Mouse (Mus musculus): ENCODE results near the gene 1700015F17Rik. TPM values are rescaled to one million over a fixed set of nuclear protein-coding genes. Genes with fewer than 3 reads are reported as not detected.
A peak's percentile ranks its signal among the peaks of the same experiment; 100 is the strongest.

The 1700015F17Rik gene
- polyA plus RNA-seq, 1 experiment from 2014 or later, result not detected

DNA sequence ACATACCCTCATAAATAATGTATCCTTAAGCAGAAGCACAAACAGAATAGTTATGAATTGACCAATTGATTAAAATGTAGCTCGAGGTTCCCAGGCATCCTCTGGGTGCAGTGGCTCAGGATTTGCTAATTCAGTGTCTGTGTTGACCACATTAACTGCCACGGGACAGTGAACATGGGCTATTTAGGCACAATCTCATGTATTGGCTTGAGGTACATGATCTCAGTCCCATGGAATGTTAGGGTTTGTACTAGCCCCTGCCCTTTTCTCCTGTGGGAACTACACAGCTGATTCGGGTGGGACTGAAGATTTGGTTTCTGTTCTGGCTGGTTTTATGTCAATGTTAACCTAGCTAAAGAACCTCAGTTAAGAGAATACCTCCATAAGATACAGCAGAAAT is 17.4 kb upstream of the 1700015F17Rik start:
- WGBS, result 46% methylated on average over 3 of the region's 3 CpGs
- Histone ChIP-seq H3K9me3 (no peaks in the 10 kb centered on the region), H3K4me1 (no peaks in the 10 kb centered on the region), H3K4me2 (no peak overlapping the region), H3K27ac (replicated peaks) (no peak overlapping the region), H3K4me3 (no peak overlapping the region), H3K36me3 (no peaks in the 10 kb centered on the region), H3K9ac (no peak overlapping the region), H3K27me3 (replicated peaks) (peaks cover 6% of the 10 kb centered on the region; the same call in 1 of the 2 replicates)
- ATAC-seq (ENCODE audit: extremely low read depth, insufficient number of reproducible peaks, low FRiP score, low TSS enrichment), result no peak

DNA sequence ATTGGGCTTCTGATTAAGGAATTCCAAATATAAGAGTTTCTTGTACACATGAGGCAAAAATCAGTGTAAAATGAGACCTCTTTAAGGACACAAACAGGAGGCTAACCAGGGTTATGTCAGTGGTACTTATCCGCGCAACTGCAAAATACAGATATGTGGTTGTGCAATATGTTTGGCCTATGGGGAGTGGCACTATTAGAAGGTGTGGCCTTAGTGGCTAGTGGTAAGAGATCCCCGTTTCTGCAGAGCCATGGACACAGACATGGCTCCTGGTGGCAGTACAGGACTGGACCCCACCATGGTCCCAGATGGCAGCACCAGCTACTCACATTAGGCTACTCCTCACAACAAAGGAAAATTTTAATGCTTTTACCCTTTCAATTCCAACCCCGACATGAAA is 16.1 kb upstream of the 1700015F17Rik start:
- H3K4me1 ChIP-seq, result no peaks in the 10 kb centered on the region
- H3K9ac ChIP-seq, result no peak overlapping the region
- H3K27ac ChIP-seq (replicated peaks), result no peak overlapping the region
- ATAC-seq (ENCODE audit: extremely low read depth, insufficient number of reproducible peaks, low FRiP score, low TSS enrichment), result no peak
- H3K27me3 ChIP-seq (replicated peaks), result peaks cover 6% of the 10 kb centered on the region; the same call in 1 of the 2 replicates
- no peaks in the 10 kb centered on the region for H3K36me3 ChIP-seq
- H3K4me3 ChIP-seq, result no peak overlapping the region
- H3K9me3 ChIP-seq, result no peaks in the 10 kb centered on the region
- 80% methylated on average over 4 of the region's 4 CpGs for WGBS
- H3K4me2 ChIP-seq, result no peak overlapping the region

DNA sequence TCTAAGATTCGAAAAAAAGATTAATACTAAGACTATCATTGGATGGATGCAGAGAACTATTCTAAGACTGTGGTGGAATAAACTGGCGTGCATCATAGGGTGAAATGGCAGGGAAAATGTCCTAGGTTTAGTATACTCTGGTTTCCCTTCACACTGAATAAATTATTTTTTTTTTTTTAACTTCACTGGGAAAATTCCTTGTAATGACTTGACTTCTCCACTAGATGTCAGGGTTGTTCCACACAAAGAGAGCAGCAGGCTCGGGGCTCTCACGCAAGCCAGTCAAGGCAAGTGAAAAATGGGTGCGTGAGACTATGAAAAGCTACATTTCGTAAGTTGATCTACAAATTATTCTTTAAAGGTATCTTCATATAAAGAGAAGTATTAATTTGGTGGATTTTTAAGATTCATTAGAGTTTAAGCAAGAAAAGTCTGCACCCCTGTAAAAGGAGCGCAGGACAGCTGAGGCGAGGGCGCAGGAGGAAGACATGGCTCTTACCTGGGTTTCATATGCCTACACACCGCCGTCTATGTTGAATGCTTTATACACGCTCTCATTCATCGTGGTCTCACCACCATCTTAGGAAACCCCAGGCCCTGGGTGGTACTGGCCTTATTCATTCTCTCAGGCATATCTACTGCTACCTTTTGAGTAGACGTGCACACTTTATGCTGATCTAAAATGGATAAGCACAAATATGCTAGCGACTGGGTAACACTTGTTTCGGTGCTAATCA is 15.5 kb upstream of the 1700015F17Rik start:
- no peak for ATAC-seq (ENCODE audit: extremely low read depth, insufficient number of reproducible peaks, low FRiP score, low TSS enrichment)
- Histone ChIP-seq H3K4me2 (peak overlapping the region; percentile 42), H3K27me3 (replicated peaks) (peaks cover 6% of the 10 kb centered on the region; the same call in 1 of the 2 replicates), H3K9ac (no peak overlapping the region), H3K4me1 (no peaks in the 10 kb centered on the region), H3K9me3 (no peaks in the 10 kb centered on the region), H3K36me3 (no peaks in the 10 kb centered on the region), H3K4me3 (no peak overlapping the region), H3K27ac (replicated peaks) (no peak overlapping the region)
- 36% methylated on average over 16 of the region's 16 CpGs for WGBS

DNA sequence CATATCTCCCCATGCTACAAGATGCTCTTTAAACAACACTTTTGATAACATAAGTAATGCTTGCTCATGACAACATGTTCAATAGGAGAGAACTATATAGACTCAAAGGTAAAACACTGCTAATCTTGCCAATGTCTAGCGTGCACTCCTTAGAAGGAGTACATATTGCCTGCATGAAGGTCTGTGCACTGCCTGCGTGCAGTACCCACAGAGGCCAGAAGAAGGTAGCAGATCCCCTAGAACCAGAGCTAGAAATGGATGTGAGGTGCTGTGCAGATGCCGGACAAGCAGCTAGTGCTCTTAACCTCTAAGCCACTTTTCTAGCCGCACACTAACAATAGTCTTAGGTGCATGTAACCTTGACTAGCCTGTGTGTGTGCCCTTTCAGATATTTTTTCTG is 13.2 kb upstream of the 1700015F17Rik start:
- Histone ChIP-seq H3K27ac (replicated peaks) (no peak overlapping the region), H3K4me2 (no peak overlapping the region), H3K9me3 (no peaks in the 10 kb centered on the region), H3K4me1 (no peaks in the 10 kb centered on the region), H3K27me3 (replicated peaks) (peaks cover 6% of the 10 kb centered on the region; the same call in 1 of the 2 replicates), H3K4me3 (no peak overlapping the region), H3K36me3 (no peaks in the 10 kb centered on the region), H3K9ac (no peak overlapping the region)
- WGBS, result 89% methylated on average over 4 of the region's 4 CpGs
- no peak for ATAC-seq (ENCODE audit: extremely low read depth, insufficient number of reproducible peaks, low FRiP score, low TSS enrichment)

DNA sequence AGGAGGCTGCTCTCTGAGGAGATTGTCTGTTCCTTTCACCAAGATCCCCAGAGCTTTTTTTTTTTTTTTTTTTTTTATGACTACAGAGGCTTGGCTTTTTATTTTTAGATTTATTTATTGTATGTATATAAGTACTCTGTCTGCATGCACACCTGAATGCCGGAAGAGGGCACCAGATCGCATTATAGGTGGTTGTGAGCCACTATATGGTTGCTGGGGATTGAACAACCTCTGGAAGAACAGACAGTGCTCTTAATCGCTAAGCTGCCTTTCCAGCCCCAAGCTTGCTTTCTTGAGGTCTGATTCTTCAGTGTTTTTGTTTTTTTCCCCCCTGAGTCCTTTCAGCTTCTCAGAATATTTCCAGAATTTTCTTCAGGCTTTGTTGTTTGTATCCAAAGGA is 7.1 kb upstream of the 1700015F17Rik start:
- no peaks in the 10 kb centered on the region for H3K9me3 ChIP-seq
- no peak overlapping the region for H3K27ac ChIP-seq (replicated peaks)
- no peaks in the 10 kb centered on the region for H3K36me3 ChIP-seq
- H3K9ac ChIP-seq, result no peak overlapping the region
- WGBS, result 44% methylated on average over 3 of the region's 3 CpGs
- no peak overlapping the region for H3K4me3 ChIP-seq
- ATAC-seq (ENCODE audit: extremely low read depth, insufficient number of reproducible peaks, low FRiP score, low TSS enrichment), result no peak
- H3K27me3 ChIP-seq (replicated peaks), result 0 out of 2 replicates have a peak, but pooled peaks cover under 1% of the 10 kb centered on the region
- no peak overlapping the region for H3K4me2 ChIP-seq
- peaks cover 7% of the 10 kb centered on the region; the same call in 1 of the 2 replicates for H3K4me1 ChIP-seq

DNA sequence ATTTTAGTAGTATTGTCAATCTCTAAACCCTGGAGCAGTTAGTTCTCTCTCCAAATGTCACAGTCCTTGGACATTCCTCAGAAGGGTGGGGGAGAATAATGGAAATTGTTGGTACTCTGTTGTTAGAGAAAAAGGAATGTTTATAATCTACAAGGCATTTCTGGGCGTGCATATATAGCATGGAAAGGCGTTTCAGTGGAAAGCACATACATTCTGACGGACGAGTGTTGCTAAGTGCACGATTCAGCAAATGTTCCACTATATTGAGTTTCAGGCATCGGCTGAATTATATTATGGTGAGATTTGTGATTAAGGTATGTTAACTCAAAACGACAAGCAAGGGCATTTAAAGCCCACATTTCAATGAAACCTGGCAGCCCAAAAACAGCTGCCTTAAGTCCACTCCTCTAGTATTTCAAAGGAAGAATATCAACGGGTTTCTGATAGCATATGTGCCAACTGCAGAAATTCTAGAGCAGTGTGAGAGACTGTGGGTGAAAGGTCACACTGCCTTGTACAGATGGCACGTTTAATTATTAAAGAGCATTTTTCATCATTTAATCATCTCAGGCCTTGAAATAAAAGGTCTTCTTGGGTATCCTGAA is 4.4 kb upstream of the 1700015F17Rik start:
- H3K9me3 ChIP-seq, result no peaks in the 10 kb centered on the region
- H3K27me3 ChIP-seq (replicated peaks), result 0 out of 2 replicates have a peak, but pooled peaks cover 4% of the 10 kb centered on the region

DNA sequence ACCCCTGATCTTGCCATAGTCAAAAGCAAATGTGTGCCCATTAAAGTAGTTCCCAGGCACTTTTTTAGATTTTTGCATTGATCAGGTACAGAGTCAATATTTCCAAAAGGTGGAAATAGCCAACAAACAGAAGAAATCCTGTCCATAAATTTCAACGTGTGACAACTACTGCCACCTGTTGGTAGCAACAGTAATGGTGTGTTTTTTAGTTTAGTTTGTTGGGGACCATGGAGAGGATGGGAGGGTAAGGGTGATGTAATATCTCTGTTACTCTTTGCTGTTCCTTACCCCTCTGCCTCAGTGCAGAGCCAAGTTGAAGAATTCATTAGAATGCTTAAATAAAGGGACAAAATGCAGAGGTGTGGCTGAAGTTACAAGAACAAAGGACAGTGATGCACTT is 2.7 kb upstream of the 1700015F17Rik start:
- H3K4me1 ChIP-seq, result peaks cover 7% of the 10 kb centered on the region; the same call in 1 of the 2 replicates
- no peak for ATAC-seq (ENCODE audit: extremely low read depth, insufficient number of reproducible peaks, low FRiP score, low TSS enrichment)
- H3K9ac ChIP-seq, result no peak overlapping the region
- 0 out of 2 replicates have a peak, but pooled peaks cover 4% of the 10 kb centered on the region for H3K27me3 ChIP-seq (replicated peaks)
- H3K4me2 ChIP-seq, result no peak overlapping the region
- H3K36me3 ChIP-seq, result no peaks in the 10 kb centered on the region
- 4% methylated on average over 1 of the region's 1 CpGs for WGBS
- H3K4me3 ChIP-seq, result no peak overlapping the region
- no peak overlapping the region for H3K27ac ChIP-seq (replicated peaks)
- no peaks in the 10 kb centered on the region for H3K9me3 ChIP-seq

More for the DNA sequence above, 4.4 kb upstream of the 1700015F17Rik start:
- Histone ChIP-seq H3K36me3 (no peaks in the 10 kb centered on the region), H3K9ac (no peak overlapping the region), H3K4me1 (peaks cover 7% of the 10 kb centered on the region; the same call in 1 of the 2 replicates), H3K27ac (replicated peaks) (no peak overlapping the region), H3K4me3 (no peak overlapping the region), H3K4me2 (no peak overlapping the region)
- ATAC-seq (ENCODE audit: extremely low read depth, insufficient number of reproducible peaks, low FRiP score, low TSS enrichment), result no peak
- WGBS, result 59% methylated on average over 9 of the region's 9 CpGs

DNA sequence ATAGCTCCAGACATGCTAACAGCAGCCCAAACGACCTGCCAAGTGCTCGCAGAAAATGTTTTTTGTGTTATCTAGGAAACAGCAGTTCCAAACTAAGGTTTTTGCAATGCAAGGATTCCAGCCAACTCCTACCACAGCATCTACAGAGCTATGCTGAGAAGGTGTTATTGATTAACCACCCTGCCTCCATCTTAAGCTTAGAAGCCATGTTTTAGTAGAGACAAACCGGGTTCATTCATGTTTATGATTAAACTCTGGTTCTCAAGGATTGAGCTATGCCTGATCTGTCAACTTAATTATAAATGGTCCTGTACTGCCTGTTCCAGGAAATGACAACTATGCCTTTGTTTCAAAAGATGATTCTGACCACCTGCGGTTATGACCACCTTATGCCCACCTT is 2.8 kb downstream of the 1700015F17Rik start:
- 66% methylated on average over 4 of the region's 4 CpGs for WGBS
- no peaks in the 10 kb centered on the region for H3K36me3 ChIP-seq
- no peak for ATAC-seq (ENCODE audit: extremely low read depth, insufficient number of reproducible peaks, low FRiP score, low TSS enrichment)
- no peak overlapping the region for H3K27ac ChIP-seq (replicated peaks)
- 0 out of 2 replicates have a peak, but pooled peaks cover 4% of the 10 kb centered on the region for H3K27me3 ChIP-seq (replicated peaks)
- no peak overlapping the region for H3K4me2 ChIP-seq
- no peak overlapping the region for H3K4me3 ChIP-seq
- H3K9me3 ChIP-seq, result no peaks in the 10 kb centered on the region
- no peaks in the 10 kb centered on the region for H3K4me1 ChIP-seq
- H3K9ac ChIP-seq, result no peak overlapping the region

DNA sequence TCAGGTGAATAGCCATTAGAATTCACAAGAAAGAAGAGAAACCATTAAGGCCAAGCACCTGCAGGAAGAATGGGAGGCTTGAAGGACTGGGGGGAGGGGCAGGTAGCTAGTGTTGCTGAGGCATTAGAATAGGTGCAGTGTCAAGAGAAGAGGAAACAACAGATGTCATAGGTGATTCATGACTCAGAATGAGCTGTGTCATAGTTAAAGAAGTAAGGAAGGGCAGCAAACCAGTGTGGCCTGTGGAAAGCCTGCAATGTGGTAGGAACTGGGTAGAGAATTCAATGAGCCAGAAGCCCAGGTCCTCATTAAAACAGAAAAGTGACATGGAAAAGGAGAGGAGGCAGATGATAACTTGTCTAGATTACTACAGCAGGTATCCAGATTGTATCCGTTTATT is 13.7 kb downstream of the 1700015F17Rik start:
- Histone ChIP-seq H3K4me1 (no peaks in the 10 kb centered on the region), H3K27me3 (replicated peaks) (no peaks in the 10 kb centered on the region), H3K4me2 (no peak overlapping the region), H3K9me3 (no peaks in the 10 kb centered on the region), H3K4me3 (no peak overlapping the region), H3K9ac (no peak overlapping the region), H3K27ac (replicated peaks) (no peak overlapping the region), H3K36me3 (no peaks in the 10 kb centered on the region)
- 45% methylated on average over 1 of the region's 1 CpGs for WGBS
- no peak for ATAC-seq (ENCODE audit: extremely low read depth, insufficient number of reproducible peaks, low FRiP score, low TSS enrichment)

DNA sequence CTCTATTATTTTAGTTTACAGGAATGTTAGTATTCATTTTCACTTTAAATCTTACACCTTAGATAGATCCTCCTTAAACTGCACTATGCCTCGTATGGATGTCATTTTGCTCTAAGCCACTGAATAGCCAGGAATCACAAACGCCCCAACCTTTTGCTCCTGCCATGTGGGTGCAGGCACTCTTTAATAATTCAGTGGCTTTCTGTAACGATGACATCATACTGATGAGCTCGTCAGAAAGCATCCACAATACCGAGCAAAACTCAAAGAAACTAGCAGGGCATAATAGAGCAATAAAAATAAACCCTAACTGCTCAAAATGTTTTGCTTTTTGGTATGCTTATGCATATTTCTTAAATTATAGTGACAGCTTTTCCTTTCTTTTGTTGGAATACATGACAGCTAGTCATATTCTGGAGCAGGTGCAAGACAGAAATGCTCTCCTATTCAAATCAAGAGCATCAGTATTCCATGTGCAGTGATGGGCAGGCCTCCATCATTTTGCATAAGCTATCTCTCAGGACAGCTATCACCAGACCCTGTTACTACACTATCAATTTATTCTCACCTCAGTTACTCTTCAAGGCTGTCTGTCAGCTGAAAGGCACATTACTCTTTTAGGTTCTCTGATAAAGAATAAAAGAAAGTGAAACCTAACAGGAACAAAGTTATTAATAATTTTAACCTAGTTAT is 47.1 kb downstream of the 1700015F17Rik start:
- ATAC-seq (ENCODE audit: extremely low read depth, insufficient number of reproducible peaks, low FRiP score, low TSS enrichment), result no peak
- no peaks in the 10 kb centered on the region for H3K27me3 ChIP-seq (replicated peaks)
- no peaks in the 10 kb centered on the region for H3K36me3 ChIP-seq
- H3K4me1 ChIP-seq, result no peaks in the 10 kb centered on the region
- H3K9ac ChIP-seq, result no peak overlapping the region
- no peak overlapping the region for H3K4me2 ChIP-seq
- WGBS, result 57% methylated on average over 5 of the region's 5 CpGs
- H3K9me3 ChIP-seq, result no peaks in the 10 kb centered on the region
- H3K27ac ChIP-seq (replicated peaks), result no peak overlapping the region
- no peak overlapping the region for H3K4me3 ChIP-seq

DNA sequence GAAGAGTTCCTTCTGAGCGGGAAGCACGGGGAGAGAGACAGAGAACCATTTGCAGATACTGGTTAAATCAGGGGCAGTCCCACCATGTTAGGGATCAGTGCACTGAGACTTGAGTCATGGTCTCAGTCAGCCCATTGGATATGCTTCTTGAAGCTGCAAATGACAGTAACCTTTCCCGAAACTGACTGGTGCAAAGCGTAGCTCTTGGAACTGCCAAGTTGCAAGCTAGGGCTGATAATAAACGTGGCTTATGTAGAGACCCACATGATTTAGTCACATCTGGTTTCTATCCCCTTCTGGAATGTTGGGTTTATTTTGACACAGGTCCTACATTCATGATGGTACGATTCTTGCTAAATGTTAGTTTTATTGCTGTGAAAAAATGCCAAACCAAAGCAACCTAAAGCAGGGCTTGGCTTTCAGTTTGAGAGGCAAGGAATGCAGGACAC is 55.2 kb downstream of the 1700015F17Rik start:
- H3K4me3 ChIP-seq, result no peak overlapping the region
- H3K4me2 ChIP-seq, result peak overlapping the region; percentile 36
- WGBS, result 52% methylated on average over 6 of the region's 6 CpGs
- no peaks in the 10 kb centered on the region for H3K27me3 ChIP-seq (replicated peaks)
- no peak for ATAC-seq (ENCODE audit: extremely low read depth, insufficient number of reproducible peaks, low FRiP score, low TSS enrichment)
- no peak overlapping the region for H3K9ac ChIP-seq
- no peaks in the 10 kb centered on the region for H3K36me3 ChIP-seq
- 0 out of 2 replicates have a peak overlapping the region, but pooled peaks have one; percentile 21 for H3K27ac ChIP-seq (replicated peaks)
- peaks cover 15% of the 10 kb centered on the region for H3K4me1 ChIP-seq
- H3K9me3 ChIP-seq, result no peaks in the 10 kb centered on the region
